Mouse (Mus musculus) frontal cortex, adult (tissue): ENCODE data around the gene Tmem171.

Source experiments
- ATAC-seq: cut with Nextera tagmentation; 2 replicates; pipeline ENCODE4 v1.9.2; 2017; ENCODE audit warnings: mild to moderate bottlenecking, moderate library complexity, mixed read lengths; ENCODE audit not compliant: low TSS enrichment

Tmem171 gene

DNA sequence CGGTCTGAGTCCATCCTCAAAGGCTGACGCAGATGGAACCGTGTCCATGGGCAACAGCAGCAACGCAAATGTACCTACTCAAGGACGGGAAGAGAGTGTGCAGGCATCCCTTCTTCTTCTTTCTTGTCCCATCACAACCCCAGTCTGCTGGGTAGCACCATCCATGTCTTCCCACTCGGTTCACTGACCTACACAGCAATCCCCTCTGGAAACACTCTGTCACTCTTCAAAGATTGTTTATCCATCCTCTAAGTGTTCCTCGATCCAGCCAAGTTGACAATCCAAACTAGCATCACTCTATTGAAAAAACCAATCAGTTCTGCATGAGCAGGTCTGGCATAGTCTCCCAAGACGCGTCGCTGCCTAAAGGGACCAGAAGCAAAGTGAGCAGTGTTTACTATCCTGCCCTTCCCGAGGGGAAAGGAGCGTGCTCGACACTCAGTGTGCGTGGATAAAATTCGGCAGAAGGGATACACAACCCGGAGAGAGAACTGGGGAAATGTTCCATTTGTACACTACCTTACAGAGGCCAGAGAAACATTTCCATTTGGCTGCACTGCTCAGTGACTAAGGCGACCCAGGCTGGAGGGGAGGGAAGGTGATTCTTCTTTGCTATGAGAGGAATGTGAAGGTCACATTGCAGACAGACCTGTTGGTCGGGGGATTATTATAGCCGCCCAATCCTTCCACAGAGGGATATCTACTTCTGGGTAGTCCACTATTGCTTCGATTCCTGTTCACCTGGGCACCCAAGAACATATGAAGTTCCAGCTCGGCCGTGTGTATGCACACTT lies 46.7 kb downstream of the Tmem171 start:
- ATAC-seq, result no peak

- no peak for ATAC-seq
Observed at GRCm38 (mm10) chr13:98638507-98639166, 56.0 kb downstream of the Tmem171 start.

- ATAC-seq, result no peak
Observed at GRCm38 (mm10) chr13:98637145-98637544, 57.5 kb downstream of the Tmem171 start, which contains the start of gene Tmem174. Tmem174 (minus strand) TSS chr13:98637410.

GRCm38 (mm10) chr13:98636571-98636970 lies 58.1 kb downstream of the Tmem171 start:
- ATAC-seq, result no peak
